Mouse (Mus musculus) hindbrain, embryonic 11.5 days (tissue): ENCODE data around the gene Gprc5a. TPM values are rescaled to one million over a fixed set of nuclear protein-coding genes. Genes with fewer than 3 reads are reported as not detected.

Source experiments
- ATAC-seq: fragments of 200-750 bp; cut with Nextera tagmentation; 2 replicates; pipeline ENCODE4 v1.8.0; 2017; ENCODE audit warnings: mild to moderate bottlenecking, moderate TSS enrichment, moderate library complexity; ENCODE audit not compliant: low FRiP score
- DNase-seq: peaks from one replicate; pipeline ENCODE4 v3.0.0-alpha.2; 2015; ENCODE audit warnings: low spot score
- H3K27ac ChIP-seq: fragments of 300-500 bp; sonication (generic); 2 replicates; pipeline ENCODE4 v1.5.1; 2014; ENCODE audit warnings: mild to moderate bottlenecking, low read depth, low read length
- H3K27me3 ChIP-seq: fragments of 300-500 bp; sonication (generic); 2 replicates; pipeline ENCODE4 v1.6.1; 2014; ENCODE audit warnings: mild to moderate bottlenecking, low read length, moderate library complexity, mixed read lengths; ENCODE audit not compliant: control insufficient read depth, insufficient read depth
- H3K36me3 ChIP-seq: fragments of 300-500 bp; sonication (generic); 2 replicates; pipeline ENCODE4 v1.6.1; 2014; ENCODE audit warnings: mild to moderate bottlenecking, low read length, moderate library complexity, mixed read lengths; ENCODE audit not compliant: control insufficient read depth, insufficient read depth
- H3K4me1 ChIP-seq: fragments of 300-500 bp; sonication (generic); replicated peaks from 2 replicates; pipeline ENCODE4 v1.6.1; 2014; ENCODE audit warnings: low read length, mixed read lengths; ENCODE audit not compliant: control insufficient read depth, insufficient read depth
- H3K4me2 ChIP-seq: fragments of 300-500 bp; sonication (generic); replicated peaks from 2 replicates; pipeline ENCODE4 v1.6.1; 2014; ENCODE audit warnings: mild to moderate bottlenecking, low read depth, low read length
- H3K4me3 ChIP-seq: fragments of 300-500 bp; sonication (generic); 2 replicates; pipeline ENCODE4 v1.5.1; 2014; ENCODE audit warnings: low read depth, low read length
- H3K9ac ChIP-seq: fragments of 300-500 bp; sonication (generic); 2 replicates; pipeline ENCODE4 v1.6.1; 2014; ENCODE audit warnings: low read depth, low read length
- H3K9me3 ChIP-seq: fragments of 300-500 bp; sonication (generic); 2 replicates; pipeline ENCODE4 v1.6.1; 2016; ENCODE audit warnings: low read length; ENCODE audit not compliant: control insufficient read depth
- WGBS: fragments of 180-500 bp; shearing (Covaris S2); extraction: QIAGEN DNeasy Blood & Tissue Kit; methylation state at CpG from one replicate; pipeline ENCODE4 v1.1.7; 2014; 5-methylcytosine and 5-hydroxymethylcytosine counted together
- polyA plus RNA-seq: library from polyadenylated mRNA; unstranded; fragments of >200 nt; fragmentation: Nextera tagmentation; extraction: Ambion mirVana; gene quantifications from 2 replicates; pipeline ENCODE4 v1.2.1, GENCODE M21; 2014

Gene Gprc5a
- polyA plus RNA-seq: 2.3 and 3.7 TPM in 2 replicates

- no peaks in the 10 kb centered on the region for H3K9me3 ChIP-seq
- DNase-seq: peak; percentile 71
- peak within 1 kb of the TSS; percentile 43 for H3K4me3 ChIP-seq
- peaks cover 5% of the 10 kb centered on the region for H3K4me1 ChIP-seq
- WGBS: under 1% methylated on average over 44 of the region's 44 CpGs
- H3K4me2 ChIP-seq: peak within 1 kb of the TSS; percentile 85
- no peak within 1 kb of the TSS for H3K27ac ChIP-seq
- peaks cover 7% of the 10 kb centered on the region for H3K27me3 ChIP-seq
- peak within 1 kb of the TSS; percentile 60 for H3K9ac ChIP-seq
- H3K36me3 ChIP-seq: no peaks in the 10 kb centered on the region
- peak; percentile 69 for ATAC-seq
These were observed at the start of gene Gprc5a for GRCm38 (mm10) chr6:135065236-135065957. Gene Gprc5a (plus strand): TSS chr6:135065651.

- Histone ChIP-seq H3K9me3 (no peaks in the 10 kb centered on the region), H3K4me1 (no peaks in the 10 kb centered on the region), H3K27ac (no peak overlapping the region), H3K27me3 (no peaks in the 10 kb centered on the region), H3K4me3 (no peak overlapping the region), H3K9ac (no peak overlapping the region), H3K4me2 (no peak overlapping the region), H3K36me3 (peaks cover 15% of the 10 kb centered on the region)
- DNase-seq (no peak), ATAC-seq (no peak)
- WGBS: 97% methylated on average over 11 of the region's 11 CpGs
These were observed 48.2 kb upstream of the Gprc5a start for GRCm38 (mm10) chr6:135017211-135017610.

DNA sequence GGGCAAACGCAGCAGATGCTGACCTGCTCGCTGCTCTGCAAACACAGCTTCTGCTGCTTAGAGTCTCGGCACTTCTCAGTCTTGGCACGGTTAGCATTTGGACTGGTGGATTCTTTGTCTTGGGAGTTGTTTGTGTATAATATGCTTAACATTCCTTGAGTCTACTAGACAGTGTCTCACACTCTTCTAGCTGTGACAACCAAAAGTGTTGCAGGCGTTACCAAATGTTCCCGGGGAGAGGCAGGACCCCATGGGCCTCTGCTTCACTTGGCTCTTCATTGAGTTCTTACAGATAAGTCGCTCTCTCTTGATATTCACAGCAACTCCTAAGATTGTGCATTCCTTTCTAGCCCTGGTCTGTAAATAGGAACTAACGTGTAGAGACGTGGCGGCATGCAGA is 45.9 kb upstream of the Gprc5a start:
- Histone ChIP-seq H3K9me3 (no peaks in the 10 kb centered on the region), H3K4me3 (no peak overlapping the region), H3K9ac (no peak overlapping the region), H3K27ac (no peak overlapping the region), H3K4me2 (no peak overlapping the region), H3K27me3 (no peaks in the 10 kb centered on the region), H3K36me3 (peaks cover 17% of the 10 kb centered on the region), H3K4me1 (no peaks in the 10 kb centered on the region)
- DNase-seq (no peak), ATAC-seq (no peak)
- 89% methylated on average over 10 of the region's 10 CpGs for WGBS

- Histone ChIP-seq H3K9me3 (no peaks in the 10 kb centered on the region), H3K27me3 (no peaks in the 10 kb centered on the region), H3K27ac (no peak overlapping the region), H3K36me3 (peaks cover 12% of the 10 kb centered on the region), H3K9ac (no peak overlapping the region), H3K4me2 (no peak overlapping the region), H3K4me3 (no peak overlapping the region), H3K4me1 (no peaks in the 10 kb centered on the region)
- ATAC-seq (no peak), DNase-seq (no peak)
- WGBS: 92% methylated on average over 3 of the region's 3 CpGs
These were observed 43.8 kb upstream of the Gprc5a start for GRCm38 (mm10) chr6:135021633-135022032.

- WGBS: 96% methylated on average over 14 of the region's 14 CpGs
- no peak overlapping the region for H3K4me3 ChIP-seq
- H3K4me1 ChIP-seq: no peaks in the 10 kb centered on the region
- ATAC-seq (no peak), DNase-seq (no peak)
- H3K4me2 ChIP-seq: no peak overlapping the region
- no peaks in the 10 kb centered on the region for H3K9me3 ChIP-seq
- peaks cover 8% of the 10 kb centered on the region; the same call in 1 of the 2 replicates for H3K36me3 ChIP-seq
- H3K9ac ChIP-seq: no peak overlapping the region
- H3K27me3 ChIP-seq: no peaks in the 10 kb centered on the region
- H3K27ac ChIP-seq: no peak overlapping the region
These were observed 42.1 kb upstream of the Gprc5a start for GRCm38 (mm10) chr6:135023379-135023778.

DNA sequence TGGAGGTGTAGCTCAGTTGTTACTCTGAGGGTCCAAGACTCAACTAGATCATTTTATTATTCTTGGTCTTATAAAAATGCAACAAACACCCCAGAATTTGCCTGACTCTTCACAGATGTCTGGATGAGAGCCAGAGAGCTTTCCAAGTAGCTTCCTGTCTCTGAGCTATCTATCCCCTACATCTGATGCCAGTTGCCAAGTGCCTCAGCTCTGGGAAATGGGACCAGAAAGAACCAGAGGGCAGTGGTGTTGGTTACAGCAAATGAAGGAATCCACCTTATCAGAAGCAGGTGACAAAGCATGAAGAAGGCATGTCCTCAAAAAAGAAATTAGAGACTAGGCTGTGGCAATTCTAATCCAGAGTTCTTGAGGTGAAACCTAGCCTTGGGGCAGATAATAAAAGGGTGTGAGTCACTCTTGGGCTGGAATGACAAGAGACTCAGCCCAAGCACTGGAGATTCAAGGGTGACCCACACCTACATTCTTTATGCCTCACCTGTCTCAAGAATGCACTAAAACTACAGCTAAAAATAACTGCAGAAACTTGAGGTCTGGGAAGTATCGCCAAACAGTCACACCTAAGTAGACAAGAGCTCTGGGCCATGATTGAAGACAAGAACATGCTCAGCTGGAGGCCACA is 40.5 kb upstream of the Gprc5a start:
- Histone ChIP-seq H3K4me2 (no peak overlapping the region), H3K9me3 (no peaks in the 10 kb centered on the region), H3K4me1 (no peaks in the 10 kb centered on the region), H3K36me3 (peaks cover 5% of the 10 kb centered on the region; the same call in 1 of the 2 replicates), H3K27ac (no peak overlapping the region), H3K27me3 (no peaks in the 10 kb centered on the region), H3K4me3 (no peak overlapping the region), H3K9ac (no peak overlapping the region)
- ATAC-seq (no peak), DNase-seq (no peak)
- 92% methylated on average over 1 of the region's 1 CpGs for WGBS

GRCm38 (mm10) chr6:135026232-135026631 is 39.2 kb upstream of the Gprc5a start:
- ATAC-seq (peak; percentile 27; the same call in 1 of the 2 replicates), DNase-seq (peak; percentile 20)
- Histone ChIP-seq H3K4me2 (no peak overlapping the region), H3K27me3 (no peaks in the 10 kb centered on the region), H3K4me3 (no peak overlapping the region), H3K9me3 (no peaks in the 10 kb centered on the region), H3K4me1 (no peaks in the 10 kb centered on the region), H3K36me3 (peaks cover 5% of the 10 kb centered on the region; the same call in 1 of the 2 replicates), H3K27ac (no peak overlapping the region), H3K9ac (no peak overlapping the region)
- 3% methylated on average over 3 of the region's 3 CpGs for WGBS

GRCm38 (mm10) chr6:135026755-135027154 is 38.7 kb upstream of the Gprc5a start:
- Histone ChIP-seq H3K27ac (no peak overlapping the region), H3K4me3 (no peak overlapping the region), H3K4me1 (no peaks in the 10 kb centered on the region), H3K9ac (no peak overlapping the region), H3K4me2 (no peak overlapping the region), H3K9me3 (no peaks in the 10 kb centered on the region), H3K27me3 (no peaks in the 10 kb centered on the region), H3K36me3 (peaks cover 2% of the 10 kb centered on the region; the same call in 1 of the 2 replicates)
- ATAC-seq (no peak), DNase-seq (no peak)
- 79% methylated on average over 2 of the region's 2 CpGs for WGBS

GRCm38 (mm10) chr6:135029246-135029645 is 36.2 kb upstream of the Gprc5a start:
- H3K4me2 ChIP-seq: no peak overlapping the region
- ATAC-seq (no peak), DNase-seq (no peak)
- no peaks in the 10 kb centered on the region for H3K36me3 ChIP-seq
- H3K27ac ChIP-seq: no peak overlapping the region
- no peaks in the 10 kb centered on the region for H3K9me3 ChIP-seq
- H3K27me3 ChIP-seq: no peaks in the 10 kb centered on the region
- no peak overlapping the region for H3K4me3 ChIP-seq
- WGBS: 74% methylated on average over 4 of the region's 4 CpGs
- H3K4me1 ChIP-seq: no peaks in the 10 kb centered on the region
- no peak overlapping the region for H3K9ac ChIP-seq
